Mouse (Mus musculus) cortical plate, adult 2 months (tissue): ENCODE results near the gene Nup85.

Experiments
- CTCF ChIP-seq: fragments of 200-500 bp; IDR thresholded peaks from 2 replicates; pipeline ENCODE4 v1.5.1; 2011; ENCODE audit warnings: mild to moderate bottlenecking, control low read depth, low read length; ENCODE audit not compliant: insufficient read depth; ENCODE audit errors: extremely low read depth
- POLR2A ChIP-seq: fragments of 200-500 bp; IDR thresholded peaks from 2 replicates; pipeline ENCODE4 v1.6.1; 2011; ENCODE audit warnings: mild to moderate bottlenecking, low read length, control low read depth; ENCODE audit not compliant: insufficient read depth; ENCODE audit errors: extremely low read depth

- TF ChIP-seq CTCF = no peak
- no peak for TF ChIP-seq POLR2A
Measured at GRCm38 (mm10) chr11:115618001-115618400, 53.8 kb downstream of the Nup85 start.
